Mouse (Mus musculus) limb, embryonic 15.5 days (tissue): ENCODE measurements around the gene Rundc1. TPM values are rescaled to one million over a fixed set of nuclear protein-coding genes. Genes with fewer than 3 reads are reported as not detected.
"Not testable (repeated sequence)": the region's sequence is repeated elsewhere in the genome, so short reads cannot be mapped to it uniquely, and the experiment has no call there.

Experiments
- ATAC-seq: fragments of 200-750 bp; cut with Nextera tagmentation; 2 replicates; pipeline ENCODE4 v1.8.0; 2017; ENCODE audit warnings: low read depth, moderate TSS enrichment; ENCODE audit not compliant: insufficient number of reproducible peaks, low FRiP score, low TSS enrichment
- H3K27ac ChIP-seq: fragments of 300-500 bp; sonication (generic); 2 replicates; pipeline ENCODE4 v1.5.1; 2015; ENCODE audit warnings: moderate library complexity, mild to moderate bottlenecking, inconsistent platforms
- H3K27me3 ChIP-seq: fragments of 300-500 bp; sonication (generic); 2 replicates; pipeline ENCODE4 v1.6.1; 2015; ENCODE audit warnings: inconsistent platforms
- H3K36me3 ChIP-seq: fragments of 300-500 bp; sonication (generic); 2 replicates; pipeline ENCODE4 v1.6.1; 2015; ENCODE audit warnings: inconsistent platforms
- H3K4me1 ChIP-seq: fragments of 300-500 bp; sonication (generic); 2 replicates; pipeline ENCODE4 v1.6.1; 2015; ENCODE audit warnings: inconsistent platforms
- H3K4me2 ChIP-seq: fragments of 300-500 bp; sonication (generic); 2 replicates; pipeline ENCODE4 v1.6.1; 2015; ENCODE audit warnings: mild to moderate bottlenecking, inconsistent platforms
- H3K4me3 ChIP-seq: fragments of 300-500 bp; sonication (generic); 2 replicates; pipeline ENCODE4 v1.5.1; 2015; ENCODE audit warnings: mild to moderate bottlenecking, inconsistent platforms
- H3K9ac ChIP-seq: fragments of 300-500 bp; sonication (generic); 2 replicates; pipeline ENCODE4 v1.6.1; 2015; ENCODE audit warnings: inconsistent platforms
- H3K9me3 ChIP-seq: fragments of 300-500 bp; sonication (generic); 2 replicates; pipeline ENCODE4 v1.6.1; 2016; ENCODE audit warnings: inconsistent platforms
- WGBS: fragments of 180-500 bp; shearing (Covaris S2); methylation state at CpG from one replicate; pipeline ENCODE4 v1.1.7; 2015; 5-methylcytosine and 5-hydroxymethylcytosine counted together
- polyA plus RNA-seq: library from polyadenylated mRNA; unstranded; fragments of >200 nt; fragmentation: Nextera tagmentation; extraction: Ambion mirVana; gene quantifications from 2 replicates; pipeline ENCODE4 v1.2.1, GENCODE M21; 2015

Rundc1 gene
- polyA plus RNA-seq, 1 experiment from 2014 or later = 19.3 TPM

- Histone ChIP-seq H3K4me3 (peak overlapping the region; percentile 75), H3K27ac (no peak overlapping the region), H3K4me2 (peak overlapping the region; percentile 95), H3K4me1 (peaks cover 36% of the 10 kb centered on the region), H3K9me3 (no peaks in the 10 kb centered on the region), H3K9ac (no peak overlapping the region), H3K27me3 (no peaks in the 10 kb centered on the region), H3K36me3 (no peaks in the 10 kb centered on the region)
- no peak for ATAC-seq
- whole genome bisulfite sequencing = 54% methylated on average over 4 of the region's 4 CpGs
Observed at GRCm38 (mm10) chr11:101469155-101469554, 44.3 kb downstream of the Rundc1 start.

- Histone ChIP-seq H3K9me3 (no peaks in the 10 kb centered on the region), H3K9ac (no peak overlapping the region), H3K27ac (no peak overlapping the region), H3K4me3 (no peak overlapping the region), H3K4me2 (no peak overlapping the region), H3K4me1 (peaks cover 28% of the 10 kb centered on the region), H3K27me3 (no peaks in the 10 kb centered on the region), H3K36me3 (no peaks in the 10 kb centered on the region)
- no peak for ATAC-seq
- 60% methylated on average over 7 of the region's 7 CpGs for WGBS
Observed at GRCm38 (mm10) chr11:101470206-101470605, 45.3 kb downstream of the Rundc1 start.

- no peak overlapping the region for H3K4me3 ChIP-seq
- H3K36me3 ChIP-seq = no peaks in the 10 kb centered on the region
- H3K4me2 ChIP-seq = no peak overlapping the region
- H3K27me3 ChIP-seq = no peaks in the 10 kb centered on the region
- no peak for ATAC-seq
- no peak overlapping the region; the same call in 1 of the 2 replicates for H3K27ac ChIP-seq
- whole genome bisulfite sequencing = 51% methylated on average over 3 of the region's 3 CpGs
- peaks cover 16% of the 10 kb centered on the region for H3K4me1 ChIP-seq
- no peaks in the 10 kb centered on the region for H3K9me3 ChIP-seq
- no peak overlapping the region for H3K9ac ChIP-seq
Observed at GRCm38 (mm10) chr11:101471926-101472325, 47.0 kb downstream of the Rundc1 start.

GRCm38 (mm10) chr11:101472336-101472735 is 47.5 kb downstream of the Rundc1 start:
- Histone ChIP-seq H3K4me1 (peaks cover 13% of the 10 kb centered on the region), H3K27me3 (no peaks in the 10 kb centered on the region), H3K27ac (no peak overlapping the region), H3K36me3 (no peaks in the 10 kb centered on the region), H3K4me3 (no peak overlapping the region), H3K9me3 (no peaks in the 10 kb centered on the region), H3K9ac (no peak overlapping the region), H3K4me2 (no peak overlapping the region)
- ATAC-seq = no peak
- WGBS = 44% methylated on average over 7 of the region's 7 CpGs

- H3K9me3 ChIP-seq, H3K27me3 ChIP-seq, H3K4me3 ChIP-seq, H3K9ac ChIP-seq, H3K27ac ChIP-seq, H3K4me2 ChIP-seq, H3K36me3 ChIP-seq, ATAC-seq, H3K4me1 ChIP-seq: not testable (repeated sequence)
- 71% methylated on average over 1 of the region's 1 CpGs for WGBS
Observed at GRCm38 (mm10) chr11:101473686-101474085, 48.8 kb downstream of the Rundc1 start.

- no peaks in the 10 kb centered on the region for H3K9me3 ChIP-seq
- 76% methylated on average over 5 of the region's 5 CpGs for WGBS
- no peak overlapping the region for H3K9ac ChIP-seq
- H3K4me2 ChIP-seq = no peak overlapping the region
- H3K4me3 ChIP-seq = no peak overlapping the region
- H3K4me1 ChIP-seq = peaks cover 6% of the 10 kb centered on the region; the same call in 1 of the 2 replicates
- peaks cover 7% of the 10 kb centered on the region; the same call in 1 of the 2 replicates for H3K27me3 ChIP-seq
- H3K36me3 ChIP-seq = no peaks in the 10 kb centered on the region
- H3K27ac ChIP-seq = no peak overlapping the region
- no peak for ATAC-seq
Observed at GRCm38 (mm10) chr11:101474298-101474697, 49.4 kb downstream of the Rundc1 start.

- not testable (repeated sequence) for H3K9me3 ChIP-seq, ATAC-seq, H3K4me3 ChIP-seq, H3K9ac ChIP-seq, H3K27ac ChIP-seq, H3K4me2 ChIP-seq, H3K4me1 ChIP-seq, H3K27me3 ChIP-seq, H3K36me3 ChIP-seq
- 85% methylated on average over 4 of the region's 4 CpGs for WGBS
Observed at GRCm38 (mm10) chr11:101476361-101476760, 51.5 kb downstream of the Rundc1 start.

GRCm38 (mm10) chr11:101477194-101477551 is 52.3 kb downstream of the Rundc1 start:
- 41% methylated on average over 4 of the region's 4 CpGs for WGBS
- no peak for ATAC-seq

GRCm38 (mm10) chr11:101477552-101478211 is 52.8 kb downstream of the Rundc1 start:
- H3K4me3 ChIP-seq = no peak overlapping the region
- H3K27ac ChIP-seq = no peak overlapping the region
- no peak overlapping the region for H3K4me2 ChIP-seq
- no peaks in the 10 kb centered on the region for H3K36me3 ChIP-seq
- no peak for ATAC-seq
- peaks cover 8% of the 10 kb centered on the region; the same call in 1 of the 2 replicates for H3K27me3 ChIP-seq
- H3K9ac ChIP-seq = no peak overlapping the region
- H3K4me1 ChIP-seq = peaks cover 6% of the 10 kb centered on the region; the same call in 1 of the 2 replicates
- WGBS = 65% methylated on average over 10 of the region's 10 CpGs
- H3K9me3 ChIP-seq = no peaks in the 10 kb centered on the region

More at GRCm38 (mm10) chr11:101477194-101477551, 52.3 kb downstream of the Rundc1 start:
- Histone ChIP-seq H3K4me1 (peaks cover 6% of the 10 kb centered on the region; the same call in 1 of the 2 replicates), H3K4me3 (no peak overlapping the region), H3K9ac (no peak overlapping the region), H3K27me3 (peaks cover 8% of the 10 kb centered on the region; the same call in 1 of the 2 replicates), H3K27ac (no peak overlapping the region), H3K4me2 (no peak overlapping the region), H3K9me3 (no peaks in the 10 kb centered on the region), H3K36me3 (no peaks in the 10 kb centered on the region)

- no peak for ATAC-seq
- Histone ChIP-seq H3K27ac (no peak overlapping the region), H3K4me1 (peaks cover 6% of the 10 kb centered on the region; the same call in 1 of the 2 replicates), H3K36me3 (no peaks in the 10 kb centered on the region), H3K9me3 (no peaks in the 10 kb centered on the region), H3K4me2 (no peak overlapping the region), H3K4me3 (no peak overlapping the region), H3K27me3 (peaks cover 8% of the 10 kb centered on the region; the same call in 1 of the 2 replicates), H3K9ac (no peak overlapping the region)
- WGBS = 12% methylated on average over 18 of the region's 18 CpGs
Observed at GRCm38 (mm10) chr11:101479171-101479635, 54.3 kb downstream of the Rundc1 start.

GRCm38 (mm10) chr11:101480912-101481311 is 56.0 kb downstream of the Rundc1 start:
- no peak overlapping the region for H3K27ac ChIP-seq
- 24% methylated on average over 6 of the region's 6 CpGs for whole genome bisulfite sequencing

GRCm38 (mm10) chr11:101483804-101484203 is 58.9 kb downstream of the Rundc1 start:
- ATAC-seq = no peak
- H3K9ac ChIP-seq = no peak overlapping the region
- H3K4me2 ChIP-seq = no peak overlapping the region
- WGBS = 43% methylated on average over 3 of the region's 3 CpGs
- H3K4me3 ChIP-seq = no peak overlapping the region
- H3K27me3 ChIP-seq = peaks cover 5% of the 10 kb centered on the region; the same call in 1 of the 2 replicates
- peaks cover 6% of the 10 kb centered on the region; the same call in 1 of the 2 replicates for H3K4me1 ChIP-seq
- H3K9me3 ChIP-seq = no peaks in the 10 kb centered on the region
- H3K36me3 ChIP-seq = peaks cover 7% of the 10 kb centered on the region; the same call in 1 of the 2 replicates
- H3K27ac ChIP-seq = no peak overlapping the region

More at GRCm38 (mm10) chr11:101480912-101481311, 56.0 kb downstream of the Rundc1 start:
- no peak overlapping the region for H3K9ac ChIP-seq
- H3K4me2 ChIP-seq = no peak overlapping the region
- no peak overlapping the region for H3K4me3 ChIP-seq
- no peak for ATAC-seq
- no peaks in the 10 kb centered on the region for H3K9me3 ChIP-seq
- H3K4me1 ChIP-seq = peaks cover 6% of the 10 kb centered on the region; the same call in 1 of the 2 replicates
- H3K36me3 ChIP-seq = no peaks in the 10 kb centered on the region
- H3K27me3 ChIP-seq = peaks cover 8% of the 10 kb centered on the region; the same call in 1 of the 2 replicates
